Mouse (Mus musculus) frontal cortex, postnatal 10 days (tissue): ENCODE results near the gene Foxp4.

Source experiments
- DNase-seq, 2 experiments: peaks; one replicate each; pipeline ENCODE4 v3.0.0; 2022; ENCODE audit warnings: low spot score in 2 of 2, mixed read lengths in 1 of 2

The Foxp4 gene

DNA sequence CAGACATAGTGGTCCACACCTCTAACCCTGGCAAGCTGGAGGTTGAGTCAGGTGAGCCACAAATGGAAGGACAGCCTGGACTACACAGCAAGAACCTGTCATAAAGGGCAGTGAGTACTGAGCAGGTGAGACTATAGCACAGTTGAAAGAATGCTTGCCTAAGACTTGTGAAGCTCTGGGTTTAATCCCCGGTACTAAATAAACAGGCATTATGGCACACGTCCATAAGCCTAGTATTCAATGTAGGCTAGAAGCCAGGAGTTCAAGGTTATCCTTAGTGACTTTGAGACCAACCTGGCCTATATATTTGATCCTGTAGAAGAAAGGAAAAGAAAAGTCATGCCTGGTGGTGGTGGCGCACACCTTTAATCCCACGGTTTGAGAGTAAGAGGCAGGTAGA, 12.1 kb upstream of the Foxp4 start:
- no peak for DNase-seq

- DNase-seq: no peak
These were observed 5.0 kb upstream of the Foxp4 start for GRCm38 (mm10) chr17:47929431-47929830.

DNA sequence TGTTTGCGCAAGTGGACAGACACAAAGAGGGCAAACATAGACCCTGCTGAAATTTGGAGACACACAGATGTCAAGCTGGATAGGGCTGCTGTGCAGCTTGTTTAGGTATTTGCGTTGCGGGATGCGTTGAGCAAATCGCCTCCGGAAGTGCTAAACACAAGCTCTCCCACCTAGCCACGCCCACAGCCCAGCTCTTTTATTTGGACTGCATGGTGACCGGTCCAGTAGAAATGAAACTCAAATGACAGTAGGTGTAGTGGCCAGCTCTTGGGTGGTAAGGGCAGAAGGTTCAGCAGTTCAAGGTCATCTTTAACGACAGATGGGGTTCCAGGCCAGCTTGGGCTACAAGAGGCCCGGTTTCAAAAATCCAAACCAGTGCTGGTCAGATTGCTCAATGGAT, 1.5 kb upstream of the Foxp4 start:
- no peak for DNase-seq

- no peak for DNase-seq
These were observed 988 bp upstream of the Foxp4 start for GRCm38 (mm10) chr17:47925340-47925926.

- no peak for DNase-seq
These were observed 615 bp downstream of the Foxp4 start for GRCm38 (mm10) chr17:47923678-47924382.

GRCm38 (mm10) chr17:47923011-47923677, 1.3 kb downstream of the Foxp4 start:
- no peak for DNase-seq

DNA sequence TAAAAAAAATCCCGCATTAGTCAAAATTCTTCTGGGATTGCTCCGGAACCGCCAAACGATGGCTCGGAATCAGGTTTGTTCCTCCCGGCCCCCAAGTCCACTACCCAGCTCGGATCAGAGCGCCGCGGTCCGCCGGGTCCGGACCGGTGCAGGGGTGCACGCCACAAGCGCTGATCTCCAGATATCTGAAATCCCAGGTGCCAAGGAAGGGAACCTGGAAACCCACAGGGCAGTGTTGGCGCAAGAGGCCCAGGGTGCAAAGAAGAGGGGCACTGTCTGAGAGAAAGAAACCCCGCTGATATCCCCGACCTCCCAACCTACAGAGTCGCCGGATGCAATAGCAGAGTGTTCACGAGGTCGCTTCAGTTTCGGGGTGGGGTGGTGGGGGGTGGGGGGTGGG, 1.9 kb downstream of the Foxp4 start:
- no peak for DNase-seq

GRCm38 (mm10) chr17:47922116-47922515, 2.3 kb downstream of the Foxp4 start:
- no peak for DNase-seq

- no peak for DNase-seq
These were observed 3.2 kb downstream of the Foxp4 start for GRCm38 (mm10) chr17:47921136-47921665.

GRCm38 (mm10) chr17:47919826-47920225, 4.6 kb downstream of the Foxp4 start:
- no peak for DNase-seq

DNA sequence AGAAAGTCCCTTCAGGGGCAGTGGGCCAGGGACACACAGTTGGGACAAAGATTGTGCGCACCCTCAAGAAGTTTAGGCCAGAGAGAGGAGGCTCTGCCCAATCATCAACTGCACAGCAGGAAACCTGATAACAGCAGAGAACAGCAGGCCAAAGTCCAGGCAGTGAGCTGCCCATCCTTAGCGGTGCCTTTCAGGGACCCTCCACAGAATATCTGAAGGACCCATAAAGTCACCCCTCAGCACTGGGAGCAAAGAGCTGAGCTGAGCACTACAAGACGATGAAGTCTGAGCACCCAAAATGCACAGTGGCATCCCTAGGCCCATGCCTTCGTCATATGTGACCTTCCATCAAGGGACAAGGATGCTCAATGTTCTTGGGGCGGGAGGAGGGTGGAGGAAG, 6.5 kb downstream of the Foxp4 start:
- DNase-seq: no peak

DNA sequence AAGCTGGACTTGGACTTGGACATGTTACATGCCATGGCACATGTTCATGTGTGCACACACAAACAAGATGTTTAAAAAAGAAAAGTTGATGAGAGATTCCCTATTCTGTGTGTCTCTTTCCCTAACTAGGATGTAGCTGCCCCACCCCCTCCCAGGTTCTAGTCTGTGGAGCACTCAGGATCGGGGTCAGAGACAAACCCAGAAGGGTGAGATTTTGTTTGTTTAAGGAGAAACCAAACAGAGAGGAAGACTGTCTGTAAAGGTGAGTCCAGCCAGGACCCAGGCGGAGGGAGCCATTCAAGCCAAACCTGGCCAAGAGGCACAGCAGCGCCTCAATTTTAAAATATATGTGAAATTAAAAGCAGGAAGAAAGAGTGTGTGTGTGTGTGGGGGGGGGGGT, 7.2 kb downstream of the Foxp4 start:
- no peak for DNase-seq

DNA sequence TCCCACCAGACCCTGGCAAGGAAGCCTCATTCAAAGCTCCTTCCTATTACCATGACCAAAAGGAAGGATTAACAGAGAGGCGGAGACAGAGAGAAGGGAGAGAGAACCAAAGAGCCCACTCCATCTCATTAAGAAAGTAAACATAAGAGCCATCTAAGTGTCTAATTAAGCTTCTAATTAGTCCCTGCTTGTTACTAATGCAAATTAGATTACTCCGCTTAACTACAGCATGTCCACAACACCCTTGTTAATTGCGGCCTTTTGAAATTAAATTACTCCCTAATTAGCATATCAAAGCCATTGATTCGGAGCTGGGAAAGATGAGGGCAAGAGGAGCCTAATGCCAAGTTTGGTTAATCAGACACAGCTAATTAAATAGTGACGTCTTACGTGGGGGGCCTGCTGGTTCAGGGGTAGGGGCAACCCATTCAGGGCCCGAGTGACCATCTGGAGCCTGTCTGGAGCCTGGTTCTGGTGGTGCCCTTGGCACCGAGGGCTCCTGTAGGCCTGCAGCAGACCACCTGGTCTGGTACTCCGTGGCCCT, 9.7 kb downstream of the Foxp4 start:
- no peak for DNase-seq

GRCm38 (mm10) chr17:47909091-47910001, 15.1 kb downstream of the Foxp4 start:
- no peak for DNase-seq

- DNase-seq: no peak
These were observed 16.4 kb downstream of the Foxp4 start for GRCm38 (mm10) chr17:47908079-47908478.

GRCm38 (mm10) chr17:47907366-47907920, 17.0 kb downstream of the Foxp4 start:
- DNase-seq: no peak

DNA sequence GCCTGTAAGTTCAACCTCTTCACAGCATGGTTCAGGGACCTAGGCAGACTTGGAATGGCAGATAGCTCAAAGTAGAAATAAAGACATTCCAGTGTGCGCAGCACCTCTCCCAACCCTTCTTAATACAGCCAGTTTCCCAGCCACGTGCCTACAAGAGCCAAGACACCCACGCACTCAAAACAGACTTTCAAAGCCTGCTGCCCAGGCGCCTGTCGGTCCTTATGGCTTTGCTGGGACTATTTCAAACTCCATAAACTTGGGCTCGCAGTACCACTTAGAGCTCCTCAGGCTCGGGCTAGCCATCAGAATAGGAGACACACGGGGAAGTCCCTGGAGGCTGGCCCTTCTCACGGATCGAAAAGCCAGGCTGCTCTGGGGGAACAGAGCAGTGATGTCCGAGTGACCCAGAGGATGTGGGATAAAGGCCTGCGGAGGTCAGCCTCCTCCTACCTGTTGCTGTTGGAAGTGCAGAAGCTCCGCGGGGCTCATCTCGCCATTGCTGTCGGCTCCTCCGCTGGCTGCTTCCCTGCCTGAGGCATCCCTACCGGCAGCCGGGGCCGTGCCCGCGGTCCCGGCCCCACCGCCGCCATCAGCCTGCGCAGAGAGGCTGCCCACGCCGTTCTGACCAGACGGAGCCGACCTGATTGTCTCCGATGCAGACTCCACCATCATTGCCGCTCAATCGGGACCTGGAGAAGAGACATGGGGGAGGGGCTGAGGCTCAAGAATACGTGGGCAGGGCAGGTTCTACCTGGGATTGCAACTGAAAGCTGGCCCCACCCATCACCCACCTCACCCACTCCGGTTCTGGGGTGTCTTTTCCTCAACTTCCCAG, 20.4 kb downstream of the Foxp4 start:
- no peak for DNase-seq

GRCm38 (mm10) chr17:47901782-47902181, 22.7 kb downstream of the Foxp4 start:
- DNase-seq: no peak

GRCm38 (mm10) chr17:47900716-47901115, 23.7 kb downstream of the Foxp4 start:
- no peak for DNase-seq

GRCm38 (mm10) chr17:47899156-47899555, 25.3 kb downstream of the Foxp4 start:
- DNase-seq: no peak
